ENCODE assay signal across 8 mouse cellular contexts in genomic region chr19:34746688-34747504, GRCm38 (mm10). TPM values are rescaled to one million over a fixed set of nuclear protein-coding genes. Genes with fewer than 3 reads are reported as not detected.
A peak's percentile ranks its signal among the peaks of the same experiment; 100 is the strongest.
DNase-seq lines count a peak whose midpoint lies in the region; ATAC-seq and TF ChIP-seq lines count a peak whose summit lies in the region.

Slc16a12 (minus strand) TSS chr19:34747289.

- no peak for TF ChIP-seq CTCF in testis, adult 2 months (IDR thresholded peaks at IDR 0.05; ENCODE audit: control insufficient read depth, insufficient read depth, insufficient replicate concordance, low read depth, low read length)

- H3K9me3 ChIP-seq in embryonic facial prominence, embryonic 13.5 days, result no peaks in the 10 kb centered on the region
- no peaks in the 10 kb centered on the region for H3K9me3 ChIP-seq in heart, embryonic 16.5 days (replicated peaks; ENCODE audit: control insufficient read depth, low read length)

- H3K36me3 ChIP-seq in testis, adult 2 months (ENCODE audit: control insufficient read depth, insufficient read depth, low read length), result no peaks in the 10 kb centered on the region
- no peaks in the 10 kb centered on the region for H3K36me3 ChIP-seq in embryonic facial prominence, embryonic 13.5 days
- H3K36me3 ChIP-seq in heart, embryonic 16.5 days (ENCODE audit: control insufficient read depth, insufficient read depth), result no peaks in the 10 kb centered on the region

- 0 out of 2 replicates have a peak, but pooled peaks cover 3% of the 10 kb centered on the region for H3K27me3 ChIP-seq in testis, adult 2 months (ENCODE audit: control insufficient read depth, insufficient read depth, low read length)
- H3K27me3 ChIP-seq in embryonic facial prominence, embryonic 13.5 days, result peaks cover 27% of the 10 kb centered on the region
- H3K27me3 ChIP-seq in heart, embryonic 16.5 days (ENCODE audit: control insufficient read depth, insufficient read depth, low read length), result no peaks in the 10 kb centered on the region; the same call in 1 of the 2 replicates

- peak; percentile 52; the same call in 1 of the 2 replicates for ATAC-seq in embryonic facial prominence, embryonic 13.5 days (ENCODE audit: insufficient number of reproducible peaks, insufficient read depth, low FRiP score, low TSS enrichment, low read depth)
- ATAC-seq in heart, embryonic 16.5 days (replicated peaks; ENCODE audit: extremely low read depth, insufficient read depth, low FRiP score), result peak; percentile 59

- H3K4me1 ChIP-seq in testis, adult 2 months (ENCODE audit: control insufficient read depth, insufficient read depth, low read length), result peaks cover 6% of the 10 kb centered on the region
- peaks cover 13% of the 10 kb centered on the region for H3K4me1 ChIP-seq in embryonic facial prominence, embryonic 13.5 days
- no peaks in the 10 kb centered on the region; the same call in 1 of the 2 replicates for H3K4me1 ChIP-seq in heart, embryonic 16.5 days (ENCODE audit: control insufficient read depth, insufficient read depth, low read length)

- H3K4me3 ChIP-seq in testis, adult 2 months (ENCODE audit: control insufficient read depth, low read depth, low read length), result peak within 1 kb of the TSS; percentile 63
- H3K4me3 ChIP-seq in embryonic facial prominence, embryonic 13.5 days, result peak within 1 kb of the TSS; percentile 62
- peak within 1 kb of the TSS; percentile 60 for H3K4me3 ChIP-seq in heart, embryonic 16.5 days (ENCODE audit: low read length)

- DNase-seq in testis, postnatal 14 days (ENCODE audit: low spot score), result no peak
- peak; percentile 76 for DNase-seq in kidney, postnatal 10 days
- DNase-seq in lung, postnatal 10 days, result peak; percentile 53
- DNase-seq in retina, postnatal 1 day, result peak; percentile 69
- no peak for DNase-seq in thymus, adult 18-20 months

- peak within 1 kb of the TSS; percentile 74 for H3K9ac ChIP-seq in embryonic facial prominence, embryonic 13.5 days
- peak within 1 kb of the TSS; percentile 80 for H3K9ac ChIP-seq in heart, embryonic 16.5 days (ENCODE audit: low read length)

- WGBS in embryonic facial prominence, embryonic 13.5 days, result under 1% methylated on average over 61 of the region's 61 CpGs
- under 1% methylated on average over 61 of the region's 61 CpGs for WGBS in heart, embryonic 16.5 days

- no peak within 1 kb of the TSS for H3K27ac ChIP-seq in testis, adult 2 months (ENCODE audit: control insufficient read depth, insufficient read depth, low read depth, low read length)
- no peak within 1 kb of the TSS for H3K27ac ChIP-seq in embryonic facial prominence, embryonic 13.5 days
- peak within 1 kb of the TSS; percentile 62 for H3K27ac ChIP-seq in heart, embryonic 16.5 days (ENCODE audit: low read length)

- TF ChIP-seq POLR2A in testis, adult 2 months (IDR thresholded peaks at IDR 0.05; ENCODE audit: control insufficient read depth, low read depth, low read length), result no peak

- peak within 1 kb of the TSS; percentile 100 for H3K4me2 ChIP-seq in embryonic facial prominence, embryonic 13.5 days
- peak within 1 kb of the TSS; percentile 79 for H3K4me2 ChIP-seq in heart, embryonic 16.5 days (ENCODE audit: low read depth, low read length)

RNA-seq across cellular contexts. Expression of gene Slc16a12, which starts in this region (rescaled TPM):
- 0.33 and 0.57 TPM in 2 replicates for polyA plus RNA-seq in testis, adult 2 months (2012; rRNA removed)
- 0.65 and 0.92 TPM in 2 replicates for polyA plus RNA-seq in embryonic facial prominence, embryonic 13.5 days (2015; fragmentation: Nextera tagmentation; extraction: Ambion mirVana)
- polyA plus RNA-seq in heart, embryonic 16.5 days (2015; fragmentation: Nextera tagmentation; extraction: Ambion mirVana), result 8.9 and 10.6 TPM in 2 replicates

Comparison
In these comparisons a context has a peak if more than half of its experiments do, and no peak if none do; other contexts are left out.
1. Peak in ATAC-seq, H3K4me3 ChIP-seq, H3K9ac ChIP-seq and H3K4me2 ChIP-seq in embryonic facial prominence, embryonic 13.5 days; RNA of the gene not detected or under 1 TPM.
2. DNase-seq: peak in kidney, postnatal 10 days (single experiment), lung, postnatal 10 days (single experiment) and retina, postnatal 1 day (single experiment); none in testis, postnatal 14 days (single experiment) and thymus, adult 18-20 months (0 of 2).
3. Peak in every context shown above with its lines, with median percentiles within 50 percentile points of each other: H3K4me3 ChIP-seq.